Mouse (Mus musculus) kidney, postnatal 4 days (tissue): ENCODE results near the gene Ikzf3.
A peak's percentile ranks its signal among the peaks of the same experiment; 100 is the strongest.

Source experiments
- DNase-seq, 2 experiments: peaks; one replicate each; pipeline ENCODE4 v3.0.0; 2021; ENCODE audit warnings: mixed read lengths in 2 of 2

Gene Ikzf3

DNA sequence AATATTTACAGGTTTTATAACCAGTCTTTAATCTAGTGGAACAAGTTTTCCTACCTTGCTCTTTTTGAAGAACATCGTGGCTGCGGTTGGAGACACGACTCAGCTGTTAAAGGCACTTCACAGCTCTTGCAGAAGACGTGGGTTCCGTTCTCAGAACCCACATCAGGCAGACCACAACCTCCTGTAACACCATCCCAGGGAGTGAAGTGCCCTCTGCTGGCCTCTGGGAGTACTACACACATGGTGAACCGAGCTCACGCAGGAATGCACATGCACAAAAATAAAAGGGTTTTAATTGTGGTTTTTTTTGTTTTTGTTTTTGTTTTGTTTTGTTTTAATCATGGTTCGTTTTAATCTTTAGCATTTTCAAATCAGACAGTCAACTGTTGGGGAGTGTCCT, 22.5 kb upstream of the Ikzf3 start:
- no peak for DNase-seq

DNA sequence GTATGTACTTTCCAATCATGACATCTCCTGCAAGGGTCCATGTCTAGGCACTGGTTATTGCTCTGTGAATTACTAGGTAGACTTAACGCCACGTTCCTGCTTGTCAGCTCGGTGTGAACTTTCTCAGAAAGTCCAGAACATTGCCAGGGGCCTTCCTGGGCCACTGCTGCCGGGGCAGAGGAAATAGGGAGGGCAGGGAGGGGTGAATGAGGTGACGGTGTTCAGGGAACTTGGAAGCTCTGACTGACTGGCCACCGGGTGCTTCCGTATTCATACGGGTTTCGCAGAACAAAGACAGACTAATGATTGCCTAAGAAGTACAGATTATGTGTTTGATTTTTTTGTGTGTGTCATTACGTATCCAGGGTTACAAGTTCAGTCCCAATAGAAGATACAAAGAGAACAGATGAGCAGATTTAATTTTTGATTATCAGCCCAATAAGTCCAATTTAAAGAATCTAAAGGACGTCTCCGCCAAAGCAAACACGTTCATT, 18.1 kb upstream of the Ikzf3 start:
- DNase-seq: no peak

DNA sequence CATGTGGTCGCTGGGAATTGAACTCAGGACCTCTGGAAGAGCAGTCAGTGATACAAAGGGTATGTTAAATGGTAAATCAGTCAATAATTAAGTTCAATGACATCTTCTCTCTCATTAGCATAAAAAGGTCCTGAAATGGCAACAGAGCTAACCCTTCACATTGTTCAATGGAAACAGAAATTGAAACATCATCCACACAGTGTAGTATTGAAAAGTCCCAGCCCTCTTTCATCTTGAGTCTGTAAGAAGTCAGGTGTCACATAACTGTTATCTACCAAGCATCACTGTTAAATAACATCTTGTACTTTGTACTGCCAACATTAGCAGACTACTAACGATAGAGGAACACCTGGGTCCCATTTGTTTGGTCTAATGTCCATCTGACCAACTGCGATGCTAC, 17.2 kb upstream of the Ikzf3 start:
- DNase-seq: no peak

DNA sequence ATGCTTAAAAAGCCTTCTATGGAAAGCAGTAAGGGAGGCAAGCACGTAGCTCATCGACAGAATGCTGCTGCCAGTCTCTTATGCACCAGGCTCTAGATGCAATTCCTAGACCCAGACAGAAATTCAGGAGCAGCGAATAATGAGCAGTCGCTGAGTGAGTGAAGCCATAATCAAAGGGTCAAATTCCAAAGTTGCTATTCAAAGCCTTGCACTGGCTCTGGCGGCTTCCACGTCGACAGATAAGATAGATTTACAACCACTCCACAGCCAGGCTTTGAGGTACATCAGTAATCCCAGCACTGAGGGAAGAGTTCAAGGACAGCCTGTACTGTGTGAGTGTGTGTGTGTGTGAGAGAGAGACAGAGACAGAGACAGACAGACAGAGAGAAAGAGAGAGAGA, 15.1 kb upstream of the Ikzf3 start:
- DNase-seq: no peak

DNA sequence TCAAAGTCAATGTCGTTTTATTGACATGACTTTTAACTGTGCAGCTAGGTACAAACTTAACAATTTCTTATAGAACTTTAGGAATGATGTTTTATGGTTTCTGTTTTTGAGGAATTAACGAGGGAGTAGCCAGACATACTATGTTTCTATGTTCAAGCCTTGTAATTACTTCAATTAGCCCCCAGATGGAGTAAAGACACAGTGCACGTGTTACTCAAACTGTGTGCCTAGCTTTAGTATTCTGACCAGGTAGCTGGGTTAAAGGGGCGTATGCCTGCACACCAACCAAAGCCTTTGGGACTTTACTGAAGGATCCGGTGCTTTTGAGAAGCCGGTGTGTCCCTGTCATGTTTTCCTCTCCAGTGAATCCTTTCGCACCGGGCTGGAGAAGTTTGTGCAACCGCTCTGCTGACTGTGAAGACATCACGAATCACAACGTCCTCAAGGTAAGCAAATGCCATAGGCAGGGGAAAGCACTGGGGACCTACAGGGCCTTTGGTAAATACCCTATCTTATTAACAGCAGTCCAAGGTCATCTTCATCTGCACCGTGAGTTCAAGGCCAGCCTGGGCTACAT, 9.4 kb upstream of the Ikzf3 start:
- no peak for DNase-seq

DNA sequence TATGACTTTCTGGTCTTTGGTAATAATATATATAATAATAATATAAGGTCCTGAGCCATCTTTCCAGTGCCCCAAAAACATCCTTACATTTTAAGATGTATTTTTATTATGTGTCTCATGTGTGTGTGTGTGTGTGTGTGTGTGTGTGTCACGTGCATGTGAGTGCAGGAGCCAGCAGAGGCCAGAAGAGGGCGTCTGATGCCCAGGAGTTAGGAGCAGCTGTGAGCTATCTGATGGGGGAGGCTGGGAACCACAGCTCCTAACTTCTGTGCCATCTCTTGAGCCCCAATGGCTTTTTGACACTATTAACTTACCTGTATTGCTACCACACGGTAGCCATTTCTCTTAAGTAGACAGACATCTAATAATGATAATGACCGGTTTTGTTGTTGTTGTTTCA, 8.1 kb upstream of the Ikzf3 start:
- no peak for DNase-seq

DNA sequence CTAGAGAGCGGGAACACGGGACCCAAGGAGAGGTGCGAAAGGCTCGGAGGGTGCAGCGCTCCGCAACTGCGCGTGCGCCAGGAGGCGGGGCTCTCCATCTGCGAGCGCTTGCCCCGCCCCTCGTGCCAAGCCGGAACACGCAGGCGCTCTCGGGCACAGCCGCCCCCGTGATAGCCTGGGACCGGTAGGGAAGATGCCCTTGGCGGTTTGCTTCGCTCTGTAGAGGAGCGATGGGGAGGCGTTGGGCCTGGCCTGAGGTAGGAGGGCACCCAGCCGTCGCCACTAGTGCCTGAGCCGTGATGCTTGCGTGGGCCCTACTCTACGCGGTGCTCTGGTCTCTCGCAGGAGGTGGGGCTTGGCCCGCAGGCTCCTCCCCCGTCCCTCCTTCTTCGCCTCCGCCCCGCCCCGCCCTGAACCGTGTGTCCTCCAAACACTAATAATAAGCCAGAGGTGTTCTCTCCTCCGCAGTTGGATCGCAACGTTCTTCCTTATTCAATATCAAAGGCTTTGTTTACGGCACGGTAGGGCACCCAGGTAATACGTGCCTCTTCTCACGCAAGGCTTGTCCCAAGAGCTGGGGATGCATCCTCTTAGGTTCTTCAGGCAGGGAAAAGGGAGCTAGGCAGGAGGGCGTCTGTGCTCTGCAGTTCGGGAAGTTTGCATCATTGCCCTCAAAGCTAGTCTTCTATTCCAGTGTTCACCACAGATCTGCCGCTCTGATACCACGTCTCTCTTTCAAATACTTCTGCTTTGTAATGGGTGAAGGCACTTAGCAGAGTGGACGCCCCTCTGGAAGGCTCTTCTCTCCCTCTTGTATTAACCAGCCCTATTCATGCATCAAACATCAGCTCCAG, 5.4 kb upstream of the Ikzf3 start, which contains the start of gene Zpbp2:
Gene Zpbp2, plus strand, starts transcription at position 123 of the 854 bp plus-strand sequence.
- DNase-seq: peak; percentile 91 to 94

DNA sequence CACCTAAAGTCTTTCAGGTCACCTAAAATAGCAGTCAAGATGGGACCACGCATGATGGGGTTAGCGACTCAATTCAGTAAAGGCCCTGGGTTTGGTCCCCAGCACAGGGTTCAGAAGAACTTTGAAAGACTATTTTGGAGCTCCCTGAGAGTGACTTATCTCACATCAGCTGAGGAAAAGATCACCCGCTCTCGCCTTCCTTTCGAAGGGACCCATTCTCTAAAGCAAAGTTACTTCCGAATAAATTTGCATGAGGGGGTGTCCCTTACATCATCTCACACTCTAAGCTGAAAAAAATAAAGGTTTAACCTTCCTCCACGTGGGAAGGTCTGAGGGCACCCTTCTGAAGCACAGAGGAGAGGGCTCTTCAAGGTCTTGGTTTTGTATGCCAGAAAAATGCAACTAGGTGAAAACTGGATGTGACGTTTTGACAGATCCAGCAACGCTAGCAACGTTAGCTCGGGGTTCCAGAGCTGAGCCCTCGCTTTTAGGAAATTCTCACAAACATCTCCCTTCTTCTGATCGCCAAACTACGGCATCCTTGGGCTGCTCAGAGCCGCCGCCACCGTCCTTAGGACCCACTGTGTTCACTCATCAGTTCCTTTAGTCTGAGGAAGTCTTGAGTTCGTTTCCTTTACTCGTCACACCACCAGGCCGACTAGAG, 4.6 kb upstream of the Ikzf3 start:
- no peak for DNase-seq

DNA sequence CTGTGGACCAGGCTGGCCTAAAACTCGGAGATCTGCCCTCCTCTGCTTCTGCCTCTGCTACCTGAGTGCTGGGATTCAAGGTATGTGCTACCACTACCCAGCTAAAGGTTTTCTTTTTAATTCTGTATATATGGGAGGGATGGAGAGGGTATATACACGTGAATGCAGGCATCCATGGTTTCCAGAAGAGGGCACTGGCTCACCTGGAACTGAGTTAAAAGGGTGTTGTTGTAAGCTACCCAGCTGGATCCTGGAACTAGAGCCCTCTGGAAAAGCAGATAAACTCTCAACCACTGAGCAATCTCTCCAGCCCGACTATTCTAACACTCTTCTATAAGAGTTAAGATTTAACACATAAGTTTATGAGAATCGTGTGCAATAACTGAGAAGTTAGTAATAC, 3.5 kb upstream of the Ikzf3 start:
- no peak for DNase-seq

DNA sequence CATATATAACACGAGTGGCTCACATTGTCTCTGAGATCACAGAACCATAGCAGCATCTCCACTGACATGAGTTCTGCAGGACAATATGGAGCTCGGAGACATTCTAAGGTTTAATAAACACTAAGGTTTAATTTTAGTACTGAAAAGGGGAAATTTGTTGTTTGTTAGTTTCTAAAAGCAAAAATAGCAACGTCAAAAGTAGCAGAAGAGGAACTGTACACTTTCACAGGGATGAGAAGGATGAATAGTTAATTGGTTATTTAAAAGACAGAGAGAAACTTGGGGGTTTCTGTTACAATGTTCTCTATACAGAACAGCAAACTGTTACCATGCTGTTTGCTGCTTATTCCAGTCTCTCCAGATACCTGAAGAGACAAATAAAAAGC, 1.5 kb upstream of the Ikzf3 start:
- no peak for DNase-seq

DNA sequence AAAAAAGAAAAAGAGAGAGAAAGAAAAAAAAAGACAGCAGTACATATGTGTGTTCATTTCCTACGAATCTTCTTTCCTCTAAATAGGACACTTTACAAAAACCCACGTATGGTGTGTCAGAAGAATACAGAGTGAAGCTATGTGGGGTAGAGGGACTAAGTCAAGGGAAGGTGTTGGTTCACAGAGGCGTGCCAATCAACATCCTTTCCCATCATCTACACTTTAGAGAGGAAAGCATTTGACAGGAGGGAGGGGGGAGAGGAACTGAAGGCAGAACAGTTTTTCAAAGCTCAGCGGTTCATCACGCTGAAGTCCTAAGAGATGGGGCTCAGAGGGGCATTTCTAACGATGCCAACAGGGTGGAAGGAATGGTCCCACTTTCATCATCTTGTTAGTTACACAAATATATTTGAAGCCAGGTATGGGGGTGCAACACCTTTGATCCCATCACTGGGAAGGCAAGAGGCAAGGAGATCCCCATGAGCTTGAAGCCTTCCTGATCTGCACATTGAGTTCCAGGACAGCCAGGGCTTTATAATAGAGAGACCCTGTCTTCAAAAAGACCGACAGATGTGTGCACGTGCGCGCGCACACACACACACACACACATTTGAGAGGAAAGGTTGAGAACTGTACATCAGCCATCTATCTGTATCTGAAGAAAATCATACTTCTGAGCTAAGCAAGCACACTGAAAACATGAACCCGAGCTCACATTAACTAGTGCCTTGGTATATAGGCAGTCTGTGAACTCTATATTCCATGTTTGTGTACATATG, 887 bp upstream of the Ikzf3 start:
- DNase-seq: no peak

DNA sequence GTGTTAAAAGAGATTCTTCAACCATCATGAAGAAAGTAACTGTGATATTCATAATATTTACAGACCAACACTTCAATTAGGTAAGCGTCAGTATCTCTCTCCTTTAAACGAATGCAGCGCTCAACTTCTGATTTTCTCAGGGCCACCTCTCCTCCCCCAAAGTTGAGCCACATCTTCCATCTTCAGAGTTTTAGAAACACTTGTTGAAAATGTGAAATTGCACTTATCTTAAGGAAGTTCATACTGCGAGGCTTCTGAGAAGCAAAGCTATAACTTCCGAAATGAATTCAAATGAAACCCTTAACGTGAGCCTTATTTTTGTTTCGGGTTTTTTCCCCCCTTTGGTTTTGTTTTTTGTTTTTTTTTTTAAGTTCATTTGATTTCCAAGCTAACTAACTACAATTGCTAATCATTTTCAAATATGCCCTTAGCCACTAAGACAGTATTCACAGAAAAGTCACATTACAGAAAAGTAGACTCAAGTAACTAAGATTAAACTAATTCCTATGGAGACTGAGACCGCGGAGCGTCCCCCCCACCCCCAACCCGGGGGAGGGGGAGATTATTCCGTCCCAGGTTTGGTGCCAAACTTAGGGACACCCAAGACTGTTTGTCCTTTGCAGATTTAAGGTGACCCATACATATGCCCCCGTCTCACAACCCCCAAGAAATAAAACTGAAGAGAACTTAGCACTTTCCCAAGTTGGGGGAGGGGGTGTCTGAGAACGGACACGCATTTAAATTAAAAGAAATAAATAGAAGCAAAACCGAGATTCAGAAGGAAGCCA, 747 bp downstream of the Ikzf3 start:
- DNase-seq: no peak

DNA sequence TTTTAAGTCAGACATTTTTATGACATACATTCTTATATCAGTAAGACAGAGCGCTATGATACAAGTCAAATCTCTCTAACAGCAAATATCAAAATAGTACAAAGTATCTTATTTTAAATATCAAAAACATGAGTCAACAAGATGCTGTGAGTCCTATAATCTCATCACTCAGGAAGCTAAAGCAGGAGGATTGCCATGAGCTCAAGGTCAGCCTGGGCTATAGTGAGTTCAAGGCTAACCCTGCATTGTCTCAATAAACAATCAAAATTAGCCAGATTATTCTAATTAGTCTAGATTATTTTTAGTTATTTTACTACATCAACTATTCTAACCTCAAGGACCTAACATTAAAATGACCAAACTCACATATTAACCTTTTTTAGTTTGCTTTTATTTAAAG, 2.4 kb downstream of the Ikzf3 start:
- DNase-seq: no peak

DNA sequence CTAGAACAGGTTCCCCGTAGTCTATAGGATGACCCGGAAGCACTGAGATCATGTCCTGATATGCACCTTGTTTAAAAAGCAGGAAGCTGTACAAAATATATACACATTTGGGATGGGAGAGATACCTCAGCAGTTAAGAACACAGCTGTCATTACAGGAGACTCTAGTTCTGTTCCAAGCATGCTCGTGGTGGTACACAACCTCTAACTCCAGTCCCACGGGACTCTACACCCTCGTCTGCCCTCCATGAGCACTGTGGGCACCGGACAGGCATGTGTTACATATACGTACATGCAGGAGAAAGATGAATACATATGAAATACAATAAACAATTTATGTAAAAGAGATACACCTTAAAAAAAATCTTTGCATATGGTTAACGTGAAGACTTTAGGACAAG, 3.3 kb downstream of the Ikzf3 start:
- no peak for DNase-seq

DNA sequence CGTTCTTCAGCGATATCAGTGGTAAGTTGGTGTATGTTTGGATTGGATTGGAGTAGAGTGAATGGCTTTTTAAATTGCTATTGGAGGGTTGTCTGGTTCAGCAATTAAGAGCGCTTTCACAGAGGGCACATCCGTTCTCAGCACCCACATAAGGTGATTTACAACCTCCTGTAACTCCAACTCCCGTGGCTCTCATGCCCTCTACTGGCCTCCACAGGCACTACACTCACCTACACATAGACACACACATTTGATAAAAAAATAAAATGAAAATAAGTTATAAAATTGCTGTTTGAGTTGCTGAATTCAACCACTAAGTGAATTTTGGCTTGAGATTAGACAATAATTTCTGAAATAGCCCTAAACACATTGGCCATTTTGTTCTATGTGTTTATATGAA, 5.5 kb downstream of the Ikzf3 start:
- peak in 1 of 2 experiments; percentile 10 for DNase-seq

DNA sequence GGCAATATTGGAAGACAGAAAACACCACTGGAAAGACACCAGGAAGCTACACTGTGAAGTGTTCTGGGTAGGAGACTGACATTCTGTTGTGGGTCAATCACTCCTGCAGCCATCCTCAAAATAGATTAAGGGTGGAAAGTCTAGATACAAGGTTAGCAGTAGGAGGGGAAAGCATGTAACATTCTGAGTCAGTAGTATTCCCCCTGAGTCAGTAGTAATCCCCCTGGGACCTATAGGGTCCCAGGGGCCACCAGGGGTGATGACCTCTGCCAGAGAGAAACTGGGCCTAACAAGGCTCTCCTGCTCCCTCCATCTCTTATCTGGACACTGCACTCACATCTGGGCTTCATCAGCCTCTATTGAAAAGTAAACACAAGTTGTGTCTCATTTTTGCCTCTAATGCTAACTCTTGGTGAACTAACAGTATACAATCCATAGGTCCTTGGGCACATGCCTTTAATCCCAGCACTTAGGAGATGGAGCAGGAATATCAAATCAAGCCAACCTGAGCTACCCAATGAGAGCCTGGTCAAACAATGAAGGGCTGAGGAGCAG, 8.3 kb downstream of the Ikzf3 start:
- DNase-seq: no peak

DNA sequence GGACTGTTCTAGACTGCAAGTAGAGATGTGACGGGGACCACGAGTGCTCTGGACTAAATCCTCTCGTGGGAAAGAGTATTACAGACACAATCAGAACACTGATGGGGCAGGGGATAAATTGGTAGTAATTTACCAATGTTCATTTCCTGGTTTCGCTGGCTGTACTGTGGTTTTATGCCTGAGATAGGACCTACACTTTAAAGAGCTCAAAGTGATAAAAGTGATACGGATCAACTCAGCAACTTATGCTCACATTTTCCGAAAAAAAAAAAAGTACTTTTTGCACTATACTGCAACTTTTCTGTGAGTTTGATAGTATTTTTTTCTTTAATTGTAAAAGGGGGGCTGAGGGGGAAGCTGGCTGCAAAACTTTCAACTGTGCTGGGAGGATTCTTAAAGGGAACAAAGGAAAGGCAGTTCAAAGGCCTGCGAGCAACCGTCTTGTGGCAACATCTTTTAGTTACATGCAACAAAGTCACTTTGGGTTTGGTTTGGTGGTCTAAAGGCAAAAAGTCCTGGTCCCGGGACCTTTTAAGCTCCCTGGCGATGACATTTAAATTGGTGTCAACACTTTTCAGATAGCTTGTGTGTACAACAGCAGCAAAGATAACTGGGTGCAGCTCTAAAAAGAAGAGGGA, 18.9 kb downstream of the Ikzf3 start:
- DNase-seq: no peak

DNA sequence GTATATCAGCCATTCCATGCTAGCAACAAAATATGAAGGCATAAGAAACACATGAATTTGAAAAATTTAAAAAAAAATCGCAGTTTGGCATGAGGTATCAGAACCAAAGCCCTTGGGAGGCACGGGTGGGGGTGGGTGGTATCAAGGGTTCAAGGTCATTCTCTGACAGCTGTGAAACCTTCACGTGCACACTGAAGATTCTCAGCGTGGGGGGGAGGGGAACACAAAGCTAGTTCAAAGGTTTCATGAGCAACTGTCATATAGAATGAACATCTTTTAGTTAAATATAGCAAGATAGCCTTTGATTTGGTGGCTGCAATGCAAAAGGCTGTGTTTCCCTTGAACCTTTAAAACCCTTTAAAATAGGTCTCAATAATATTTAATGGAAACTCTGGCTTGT, 20.7 kb downstream of the Ikzf3 start:
- no peak for DNase-seq

DNA sequence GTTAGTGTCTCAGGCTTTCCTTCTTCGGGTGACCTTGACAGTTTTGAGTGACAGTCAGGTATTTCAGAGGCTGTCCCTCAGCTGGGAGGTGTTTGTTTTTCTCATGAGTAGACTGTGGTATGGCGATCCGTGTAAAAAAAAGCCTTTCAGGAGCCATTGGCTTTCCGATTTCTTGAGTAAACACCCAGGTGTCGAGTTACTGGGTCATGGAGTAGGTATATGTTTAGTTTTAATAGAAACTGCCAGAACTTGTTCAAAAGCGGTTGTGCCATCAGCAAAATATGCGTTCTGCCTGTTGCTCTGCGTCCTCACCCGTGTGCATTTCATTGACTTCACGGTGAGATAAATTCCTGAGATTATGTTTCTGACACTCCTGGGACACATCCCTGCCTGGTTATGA, 25.4 kb downstream of the Ikzf3 start:
- DNase-seq: no peak

DNA sequence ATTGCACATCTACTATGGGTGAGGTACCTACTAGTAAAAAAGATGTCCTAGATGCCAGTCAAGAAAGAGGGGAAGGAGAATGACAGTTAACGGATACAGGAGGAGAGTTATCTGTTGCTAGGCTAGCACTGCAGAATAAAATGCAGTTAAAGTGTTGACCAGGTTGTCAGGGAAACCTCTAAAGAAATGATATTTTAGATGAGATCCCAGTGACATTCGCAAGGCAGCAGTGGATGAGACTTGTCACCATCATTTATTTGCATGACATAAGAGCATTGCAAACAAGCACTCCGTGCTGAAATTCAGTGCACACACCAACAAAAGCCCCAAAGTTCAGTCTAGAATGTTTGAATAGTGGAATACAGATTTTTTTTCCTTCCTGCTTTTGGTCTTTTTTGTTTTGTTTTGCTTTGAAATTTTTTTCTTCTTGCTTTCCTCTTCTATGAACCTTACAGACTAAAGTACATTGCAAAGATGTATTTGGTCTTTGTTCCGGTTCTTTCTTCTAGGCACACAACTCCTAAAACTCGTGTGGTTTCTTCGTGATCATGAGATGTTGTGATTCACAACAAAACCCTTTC, 32.4 kb downstream of the Ikzf3 start:
- no peak for DNase-seq

DNA sequence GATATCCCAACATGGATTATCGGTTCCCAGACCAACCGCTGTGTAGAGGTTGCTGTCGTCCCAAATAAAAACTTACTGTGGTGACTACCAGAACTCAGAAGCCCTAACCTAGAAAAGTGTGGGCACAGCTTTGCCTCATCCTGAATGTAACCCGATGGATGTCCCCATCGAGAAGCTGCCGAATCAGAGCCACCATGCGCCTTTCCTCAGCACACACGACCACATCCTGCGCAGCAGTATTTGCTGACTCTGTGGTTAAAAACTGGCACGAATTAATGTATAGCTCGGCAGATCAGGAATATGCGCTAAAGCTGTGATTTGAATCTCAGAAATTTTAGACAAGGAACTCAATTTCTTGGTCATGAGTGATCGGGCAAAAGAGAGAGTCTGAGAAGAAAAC, 33.0 kb downstream of the Ikzf3 start:
- no peak for DNase-seq
